Mouse (Mus musculus): ENCODE results near the gene Chga.

Gene Chga

DNA sequence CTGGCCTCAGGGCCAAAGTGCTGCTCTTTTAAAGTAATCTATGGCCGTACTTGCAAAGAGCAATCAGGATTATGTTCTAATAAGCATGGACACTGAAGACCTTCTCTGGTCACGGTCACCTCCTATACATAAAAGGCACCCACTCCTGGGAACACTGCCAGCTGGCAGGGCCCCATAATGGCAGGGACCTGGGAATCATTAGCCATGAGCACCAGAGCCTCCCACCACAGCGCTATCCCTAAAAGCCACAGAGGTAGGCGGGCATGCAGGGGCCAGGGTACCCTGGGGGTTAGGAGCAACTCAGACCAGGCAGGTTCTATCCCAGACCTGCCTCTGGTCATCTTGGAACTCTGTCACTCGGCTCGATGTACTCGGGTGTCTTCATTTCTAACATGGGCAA lies 45.0 kb downstream of the Chga start:
- DNase-seq (ENCODE audit: inconsistent ontology term) = no peak

DNA sequence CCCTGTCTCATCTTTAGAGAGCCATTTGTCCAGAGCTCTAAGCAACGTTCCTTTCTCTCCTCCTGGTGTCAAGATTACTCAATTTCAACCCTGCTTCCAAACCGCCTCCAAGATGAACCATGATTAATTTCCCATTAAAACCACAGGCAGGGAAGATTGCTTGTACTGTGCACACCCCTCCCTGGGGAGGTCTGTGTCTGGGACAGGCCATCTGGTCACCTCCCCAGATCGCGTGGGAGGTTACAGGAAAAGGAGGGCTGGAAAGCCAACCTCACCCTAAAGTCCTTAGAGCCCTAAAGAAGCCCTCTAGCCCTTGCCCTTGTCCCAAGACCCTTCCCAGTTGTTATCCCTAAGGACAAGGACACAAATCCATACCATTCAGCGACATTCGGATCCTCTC lies 45.6 kb downstream of the Chga start:
- DNase-seq (ENCODE audit: inconsistent ontology term) = peak; percentile 50

DNA sequence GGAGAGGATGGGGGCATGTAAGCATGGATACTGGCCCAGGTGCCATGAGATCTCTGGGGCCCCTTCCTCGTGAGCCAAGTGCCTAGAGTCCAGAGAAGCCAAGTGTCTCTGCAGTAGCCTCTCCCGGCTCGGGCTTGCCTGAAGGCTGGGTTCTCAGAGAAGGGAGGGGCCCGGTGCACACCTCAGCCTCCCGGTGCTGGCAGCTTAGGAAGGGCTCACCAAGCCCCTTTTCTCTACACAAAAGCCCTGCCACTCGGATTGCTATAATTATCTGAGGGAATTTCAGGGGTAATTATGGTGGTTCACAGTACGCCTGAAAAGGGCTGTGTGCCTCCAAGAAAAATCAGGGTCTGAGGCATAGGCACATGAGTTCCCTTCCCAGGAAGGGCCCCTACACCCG lies 47.1 kb downstream of the Chga start:
- DNase-seq (ENCODE audit: inconsistent ontology term) = no peak

DNA sequence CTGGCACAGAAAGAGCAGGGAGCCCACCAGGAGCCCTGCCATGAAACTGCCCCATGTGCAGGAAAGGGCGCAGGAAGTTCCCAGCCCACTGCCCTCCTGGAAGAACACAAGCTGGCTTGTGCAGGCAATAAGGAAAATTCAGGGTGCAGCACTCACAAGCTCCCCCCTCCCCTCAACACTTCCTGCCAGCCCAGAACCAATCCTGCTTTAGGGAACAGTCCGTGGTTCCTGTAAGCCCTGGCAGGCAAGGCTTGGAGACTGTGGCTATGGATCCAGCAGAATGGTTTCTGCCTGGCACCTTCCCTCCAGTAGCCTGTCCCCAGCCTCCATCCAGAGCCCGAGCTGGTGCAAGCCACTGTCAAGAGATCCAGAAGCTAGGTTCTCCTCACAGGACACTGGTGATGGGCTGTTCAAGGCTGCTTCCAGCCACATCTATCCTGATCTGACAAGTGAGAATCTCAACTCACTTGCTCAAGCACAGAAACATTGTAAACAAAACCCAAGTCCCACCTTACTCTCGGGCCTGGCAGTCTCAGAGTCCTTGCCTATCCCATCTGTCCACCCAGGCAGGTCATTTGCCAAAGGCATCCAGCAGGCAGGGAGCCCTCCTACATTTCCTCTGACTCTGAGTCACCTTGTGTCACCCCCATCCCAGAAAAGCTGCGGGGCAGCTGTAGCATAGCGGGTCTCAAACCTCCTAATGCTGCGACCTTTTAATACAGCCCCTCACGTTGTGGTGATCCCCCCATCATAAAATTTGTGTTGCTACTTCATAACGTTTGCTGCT lies 47.7 kb downstream of the Chga start:
- no peak for DNase-seq (ENCODE audit: inconsistent ontology term)

DNA sequence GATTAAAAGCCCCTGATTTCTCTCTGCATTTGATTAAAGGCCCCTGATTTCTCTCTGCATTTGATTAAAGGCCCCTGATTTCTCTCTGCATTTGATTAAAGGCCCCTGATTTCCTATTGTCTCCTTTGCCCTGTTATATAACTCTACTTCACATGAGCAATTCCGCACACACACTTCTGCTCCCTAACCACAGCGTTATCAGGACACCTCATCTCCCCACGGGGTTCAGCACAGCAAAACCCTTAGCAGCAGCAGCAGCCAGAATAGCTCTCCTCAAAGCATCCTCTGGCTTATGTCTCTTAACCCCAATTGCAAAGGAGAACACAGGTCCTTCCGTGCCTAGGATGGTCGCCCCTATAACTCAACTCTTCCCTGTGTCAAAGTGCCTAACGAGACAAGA lies 50.8 kb downstream of the Chga start:
- no peak for DNase-seq (ENCODE audit: inconsistent ontology term)

DNA sequence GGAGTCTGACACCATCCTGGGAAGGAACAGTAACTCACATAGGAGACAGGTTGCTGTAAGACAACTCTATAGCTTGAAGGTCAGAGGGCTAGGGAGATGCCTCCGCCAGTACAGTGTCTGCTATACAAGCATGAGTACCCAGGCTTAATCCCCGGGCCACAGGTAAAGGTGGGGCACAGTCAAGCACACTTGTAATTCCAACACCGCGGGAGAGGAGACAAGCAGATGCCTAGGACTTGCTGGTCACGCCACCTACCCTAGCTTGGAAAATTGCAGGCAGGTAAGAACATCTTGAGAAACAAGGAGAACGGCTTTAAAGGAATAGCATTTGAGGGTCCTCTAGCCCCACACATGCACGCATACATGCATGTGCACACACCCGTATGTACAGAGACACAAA lies 52.3 kb downstream of the Chga start:
- DNase-seq (ENCODE audit: inconsistent ontology term) = no peak

DNA sequence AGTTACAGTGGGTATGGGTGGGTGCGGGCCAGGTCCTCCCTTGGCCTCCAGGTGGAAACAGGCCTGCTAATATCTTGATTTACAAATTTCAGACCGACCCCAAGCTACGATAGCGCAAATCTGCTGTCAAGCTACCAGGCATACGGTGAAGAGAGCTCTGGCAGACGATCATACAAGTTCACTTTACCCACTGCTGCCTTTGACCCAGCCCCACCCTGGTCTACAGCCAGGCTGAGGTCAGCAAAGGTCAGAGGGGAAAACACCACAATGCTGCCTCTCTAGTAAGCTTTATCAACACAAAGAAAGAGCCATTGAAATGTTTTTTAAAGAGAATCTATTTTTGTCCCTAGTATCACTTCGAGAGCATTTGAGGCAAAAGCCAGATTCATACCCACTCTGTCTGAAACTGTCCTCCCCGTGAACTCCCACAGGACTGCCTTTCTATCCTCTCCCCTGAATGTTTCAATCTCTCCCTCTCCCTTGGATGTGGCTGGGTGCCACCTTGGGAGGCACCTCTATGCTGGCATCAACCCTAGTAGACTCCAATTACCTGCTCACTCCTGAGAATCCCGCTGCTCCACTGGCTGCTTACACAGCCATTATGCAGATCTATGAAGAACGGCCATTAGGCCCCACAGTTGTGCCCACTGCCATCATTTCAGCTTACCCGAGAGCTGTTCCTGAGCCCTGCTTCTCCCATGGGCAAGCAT lies 53.2 kb downstream of the Chga start:
- no peak for DNase-seq (ENCODE audit: inconsistent ontology term)

DNA sequence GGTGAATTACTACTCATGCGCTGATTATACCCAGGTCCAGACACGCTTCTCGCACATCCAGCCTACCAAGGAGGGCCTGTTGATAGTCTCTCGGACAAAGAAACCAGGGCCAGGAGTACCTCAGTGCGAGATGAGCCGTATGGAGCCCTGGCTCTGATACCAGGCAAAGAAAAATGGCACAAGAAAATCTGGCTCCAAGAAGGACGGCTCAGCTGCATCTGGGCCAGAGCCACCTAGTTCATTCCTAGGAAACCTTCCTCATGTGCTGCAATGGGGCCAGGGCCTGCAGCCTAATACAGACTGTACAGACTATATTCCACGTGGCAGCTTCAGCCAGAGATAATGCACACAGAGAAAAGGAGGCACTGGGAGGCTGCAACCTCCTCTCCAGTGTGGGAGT lies 56.2 kb downstream of the Chga start:
- no peak for DNase-seq (ENCODE audit: inconsistent ontology term)

DNA sequence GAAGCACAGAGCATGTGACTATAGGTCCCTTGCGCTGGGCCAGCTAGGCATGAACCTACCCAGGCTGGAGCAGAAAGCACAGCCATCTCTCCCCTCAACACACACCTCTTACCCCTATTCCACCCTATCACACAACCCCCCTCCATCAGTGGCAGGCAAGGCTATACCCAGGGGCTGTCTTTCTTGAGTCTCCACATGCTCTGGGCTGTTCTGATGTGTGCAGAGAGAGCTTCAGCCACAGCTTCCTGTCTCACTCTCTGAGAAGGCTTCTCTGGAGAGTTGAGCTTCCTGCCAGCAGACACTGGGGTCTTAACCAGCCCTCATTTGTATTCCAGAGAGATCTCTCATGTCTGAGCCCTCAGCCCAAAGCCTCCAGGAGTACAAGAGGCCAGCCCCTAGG lies 57.7 kb downstream of the Chga start:
- no peak for DNase-seq (ENCODE audit: inconsistent ontology term)

DNA sequence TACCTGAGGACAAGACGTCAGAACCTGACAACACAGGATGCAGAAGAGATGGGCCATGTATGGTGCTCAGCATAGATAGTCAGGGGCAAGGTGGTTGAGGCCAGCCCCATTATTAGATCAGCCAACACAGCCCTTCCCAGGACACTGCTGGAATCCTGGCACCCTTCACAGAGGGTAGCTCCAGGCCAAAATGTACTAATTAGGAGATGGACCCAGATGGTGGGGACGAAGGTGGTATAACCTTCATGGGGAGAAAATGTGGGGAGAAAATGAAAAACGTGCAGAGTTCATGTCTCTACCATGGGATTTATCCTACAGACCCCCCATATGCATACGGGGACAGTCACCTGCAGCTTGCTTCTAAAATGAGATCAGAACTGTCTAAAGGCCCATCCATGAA lies 58.6 kb downstream of the Chga start:
- no peak for DNase-seq (ENCODE audit: inconsistent ontology term)
